Mouse (Mus musculus): Measurements from ENCODE around the gene Gtf3c2.

The Gtf3c2 gene

GRCm38 (mm10) chr5:31138968-31139425, 40.9 kb downstream of the Gtf3c2 start:
- 20% methylated on average over 9 of the region's 9 CpGs for WGBS

- WGBS, result 2% methylated on average over 50 of the region's 52 CpGs
These were observed 41.5 kb downstream of the Gtf3c2 start, which contains the start of gene Ucn for GRCm38 (mm10) chr5:31138241-31138967. Ucn (minus strand) TSS chr5:31138829.

- under 1% methylated on average over 13 of the region's 13 CpGs for WGBS
These were observed 42.3 kb downstream of the Gtf3c2 start for GRCm38 (mm10) chr5:31137658-31138057.

GRCm38 (mm10) chr5:31136730-31137424, 43.1 kb downstream of the Gtf3c2 start:
- WGBS, result 2% methylated on average over 33 of the region's 33 CpGs

GRCm38 (mm10) chr5:31126050-31126449, 53.9 kb downstream of the Gtf3c2 start:
- 46% methylated on average over 5 of the region's 5 CpGs for WGBS

- WGBS, result 46% methylated on average over 2 of the region's 2 CpGs
These were observed 56.5 kb downstream of the Gtf3c2 start for GRCm38 (mm10) chr5:31123481-31123880.

GRCm38 (mm10) chr5:31121111-31121510, 58.8 kb downstream of the Gtf3c2 start:
- WGBS, result 44% methylated on average over 8 of the region's 8 CpGs

- 42% methylated on average over 10 of the region's 10 CpGs for WGBS
These were observed 63.0 kb downstream of the Gtf3c2 start for GRCm38 (mm10) chr5:31116912-31117311.

- WGBS, result 53% methylated on average over 3 of the region's 3 CpGs
These were observed 63.6 kb downstream of the Gtf3c2 start, which contains the start of gene Trim54 for GRCm38 (mm10) chr5:31116354-31116753. Trim54 (plus strand) TSS chr5:31116712.

GRCm38 (mm10) chr5:31110781-31111180, 69.2 kb downstream of the Gtf3c2 start:
- 34% methylated on average over 7 of the region's 7 CpGs for WGBS

GRCm38 (mm10) chr5:31108000-31108490, 71.9 kb downstream of the Gtf3c2 start, which contains the start of gene Slc30a3:
Slc30a3 (minus strand) TSS chr5:31108237.
- WGBS, result 94% methylated on average over 18 of the region's 18 CpGs

Measured in cerebral cortex, adult 2 months (tissue).